Mouse (Mus musculus): Measurements from ENCODE around the gene Sephs2.

- TF ChIP-seq CTCF (conservative IDR thresholded peaks at IDR 0.05; ENCODE audit: insufficient read depth, insufficient read length, low read depth, low read length) (peak; percentile 95), POLR2A (IDR thresholded peaks at IDR 0.05; ENCODE audit: low read depth, low read length) (no peak)
Observed at GRCm38 (mm10) chr7:127228615-127229303, 45.1 kb downstream of the Sephs2 start.

All from kidney, adult 2 months (tissue).